Mouse (Mus musculus) Patski (cell line): ENCODE results near the gene Robo1. TPM values are rescaled to one million over a fixed set of nuclear protein-coding genes. Genes with fewer than 3 reads are reported as not detected.

ENCODE experiments used
- ATAC-seq: fragments of 100-300 bp; one replicate; pipeline ENCODE4 v1.8.0; 2021
- CTCF ChIA-PET: fragments of 350-600 bp; sonication (Branson Sonifier 250); formaldehyde crosslinking; loops from one replicate; lab custom pipeline; 2022; ENCODE audit warnings: inconsistent platforms; lab: Charles Lee
- POLR2A ChIA-PET: fragments of 350-600 bp; sonication (Branson Sonifier 250); formaldehyde crosslinking; loops from one replicate; lab custom pipeline; 2022; ENCODE audit warnings: antibody characterized with exemption, inconsistent platforms; lab: Charles Lee
- DNase-seq: peaks from one replicate; pipeline ENCODE4 v3.0.0-alpha.2; 2011; ENCODE audit warnings: low read depth, low spot score
- H3K27me3 ChIP-seq: fragments of 371-371 bp; one replicate; pipeline ENCODE4 v1.5.1; 2021
- CTCF ChIP-seq: fragments of 100-300 bp; IDR thresholded peaks from one replicate; pipeline ENCODE4 v1.5.1; 2021
- in situ Hi-C: fragments of 300-500 bp; cut with MboI; formaldehyde crosslinking; loops from 3 replicates; pipeline ENCODE4 v1.11.1; 2018; ENCODE audit warnings: low pct_unique_long_range_greater_than_20kb, mixed read lengths
- polyA plus RNA-seq: library from polyadenylated mRNA; unstranded; gene quantifications from one replicate; pipeline ENCODE4 v1.2.3, GENCODE M21; 2021

Gene Robo1
- polyA plus RNA-seq, 1 experiment from 2014 or later: not detected

GRCm38 (mm10) chr16:72717118-72717802 is 409.2 kb downstream of the Robo1 start:
- H3K27me3 ChIP-seq: no peaks in the 10 kb centered on the region
- DNase-seq: no peak
- ChIA-PET POLR2A (no interaction called here), CTCF (no interaction called here)
- TF ChIP-seq CTCF: no peak
- ATAC-seq: no peak
- in situ Hi-C loops: no loop called here

- in situ Hi-C loops: no loop called here
- ChIA-PET POLR2A (no interaction called here), CTCF (no interaction called here)
- TF ChIP-seq CTCF: no peak
- no peaks in the 10 kb centered on the region for H3K27me3 ChIP-seq
- ATAC-seq (no peak), DNase-seq (no peak)
These were observed 411.0 kb downstream of the Robo1 start for GRCm38 (mm10) chr16:72719063-72719462.

GRCm38 (mm10) chr16:72720979-72721378 is 412.9 kb downstream of the Robo1 start:
- no peak for TF ChIP-seq CTCF
- ATAC-seq (no peak), DNase-seq (no peak)
- no peaks in the 10 kb centered on the region for H3K27me3 ChIP-seq
- ChIA-PET POLR2A (no interaction called here), CTCF (no interaction called here)
- in situ Hi-C loops: no loop called here

DNA sequence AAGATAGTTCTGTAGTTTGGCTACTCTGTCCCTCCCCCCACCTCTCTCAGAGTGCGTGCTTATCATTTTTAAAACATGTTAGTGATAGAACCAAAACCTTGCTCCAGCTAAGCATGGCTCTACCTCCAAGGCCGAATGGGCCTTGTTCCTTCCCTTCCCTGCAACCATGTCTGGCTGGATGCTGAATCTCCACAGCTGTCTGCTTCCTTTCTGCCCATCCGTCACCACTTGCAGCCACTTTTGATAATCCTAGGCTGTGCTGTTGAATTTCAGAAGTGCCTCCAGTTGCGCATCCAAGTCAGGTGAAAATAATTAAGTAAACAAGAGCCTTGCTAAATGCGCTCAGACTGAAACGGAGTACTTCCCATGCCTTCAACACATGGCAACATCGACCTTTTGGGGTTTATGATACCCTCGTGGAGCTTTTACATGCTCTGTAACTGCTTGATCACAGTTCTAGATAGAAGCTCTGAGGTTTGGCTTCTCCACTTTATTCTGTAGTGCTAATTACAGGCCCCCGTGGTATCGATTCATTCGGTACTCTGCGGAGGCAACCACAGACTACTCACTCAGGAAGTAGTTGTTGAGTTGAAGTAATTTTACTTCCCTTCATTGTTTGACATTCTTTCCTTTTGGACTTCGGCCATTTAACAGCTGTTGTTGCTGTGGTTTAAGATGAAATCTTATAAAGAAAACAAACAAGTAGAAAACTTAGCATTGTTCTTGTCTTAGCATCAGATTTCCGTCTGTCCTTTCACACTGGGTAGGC is 413.8 kb downstream of the Robo1 start:
- H3K27me3 ChIP-seq: no peaks in the 10 kb centered on the region
- ATAC-seq: no peak
- no peak for DNase-seq
- CTCF ChIA-PET: no interaction called here
- POLR2A ChIA-PET: no interaction called here
- in situ Hi-C loops: no loop called here
- TF ChIP-seq CTCF: no peak

- POLR2A ChIA-PET: interaction anchor here (0.6 kb wide), 1 partner anchor 103 kb away, joined by 3 read pairs; no protein-coding TSS in a partner anchor
- DNase-seq (no peak), ATAC-seq (no peak)
- no peaks in the 10 kb centered on the region for H3K27me3 ChIP-seq
- TF ChIP-seq CTCF: no peak
- CTCF ChIA-PET: no interaction called here
- in situ Hi-C loops: no loop called here
These were observed 426.1 kb downstream of the Robo1 start for GRCm38 (mm10) chr16:72734234-72734633.

- in situ Hi-C loops: no loop called here
- CTCF ChIA-PET: no interaction called here
- H3K27me3 ChIP-seq: no peaks in the 10 kb centered on the region
- POLR2A ChIA-PET: no interaction called here
- no peak for DNase-seq
- no peak for ATAC-seq
- TF ChIP-seq CTCF: no peak
These were observed 427.1 kb downstream of the Robo1 start for GRCm38 (mm10) chr16:72735175-72735574.

GRCm38 (mm10) chr16:72735588-72735987 is 427.5 kb downstream of the Robo1 start:
- ChIA-PET POLR2A (no interaction called here), CTCF (no interaction called here)
- TF ChIP-seq CTCF: no peak
- no peaks in the 10 kb centered on the region for H3K27me3 ChIP-seq
- in situ Hi-C loops: no loop called here
- no peak for ATAC-seq
- DNase-seq: no peak

- in situ Hi-C loops: no loop called here
- ATAC-seq (no peak), DNase-seq (no peak)
- H3K27me3 ChIP-seq: no peaks in the 10 kb centered on the region
- ChIA-PET CTCF (no interaction called here), POLR2A (no interaction called here)
- TF ChIP-seq CTCF: no peak
These were observed 429.0 kb downstream of the Robo1 start for GRCm38 (mm10) chr16:72737154-72737553.

GRCm38 (mm10) chr16:72740218-72740617 is 432.1 kb downstream of the Robo1 start:
- ChIA-PET CTCF (no interaction called here), POLR2A (no interaction called here)
- DNase-seq (no peak), ATAC-seq (no peak)
- H3K27me3 ChIP-seq: no peaks in the 10 kb centered on the region
- in situ Hi-C loops: no loop called here
- no peak for TF ChIP-seq CTCF

- in situ Hi-C loops: no loop called here
- ChIA-PET POLR2A (no interaction called here), CTCF (no interaction called here)
- H3K27me3 ChIP-seq: no peaks in the 10 kb centered on the region
- ATAC-seq (no peak), DNase-seq (no peak)
- no peak for TF ChIP-seq CTCF
These were observed 439.6 kb downstream of the Robo1 start for GRCm38 (mm10) chr16:72747696-72748095.
